Mouse (Mus musculus) brown adipose tissue, adult 24 weeks (tissue): Measurements from ENCODE around the gene Cog8. TPM values are rescaled to one million over a fixed set of nuclear protein-coding genes. Genes with fewer than 3 reads are reported as not detected.

Experiments
- H3K27ac ChIP-seq: fragments of 200-500 bp; replicated peaks from 2 replicates; pipeline ENCODE4 v1.5.1; 2012; ENCODE audit warnings: low read depth, mild to moderate bottlenecking, low read length
- H3K4me1 ChIP-seq: fragments of 200-500 bp; 2 replicates; pipeline ENCODE4 v1.6.1; 2012; ENCODE audit warnings: low read length, mixed read lengths; ENCODE audit not compliant: control insufficient read depth, insufficient read depth, insufficient read length
- H3K4me3 ChIP-seq: fragments of 200-500 bp; 2 replicates; pipeline ENCODE4 v1.5.1; 2012; ENCODE audit warnings: low read depth, mild to moderate bottlenecking, low read length, moderate library complexity; ENCODE audit not compliant: insufficient read depth
- polyA plus RNA-seq: library from polyadenylated mRNA; stranded (reverse); fragments of >200 nt; gene quantifications from 2 replicates; pipeline ENCODE4 v1.2.4, GENCODE M21; 2012; ENCODE audit not compliant: missing spikeins, insufficient read depth, insufficient read length

Cog8 gene
- polyA plus RNA-seq, result 12.9 and 22.0 TPM in 2 replicates

DNA sequence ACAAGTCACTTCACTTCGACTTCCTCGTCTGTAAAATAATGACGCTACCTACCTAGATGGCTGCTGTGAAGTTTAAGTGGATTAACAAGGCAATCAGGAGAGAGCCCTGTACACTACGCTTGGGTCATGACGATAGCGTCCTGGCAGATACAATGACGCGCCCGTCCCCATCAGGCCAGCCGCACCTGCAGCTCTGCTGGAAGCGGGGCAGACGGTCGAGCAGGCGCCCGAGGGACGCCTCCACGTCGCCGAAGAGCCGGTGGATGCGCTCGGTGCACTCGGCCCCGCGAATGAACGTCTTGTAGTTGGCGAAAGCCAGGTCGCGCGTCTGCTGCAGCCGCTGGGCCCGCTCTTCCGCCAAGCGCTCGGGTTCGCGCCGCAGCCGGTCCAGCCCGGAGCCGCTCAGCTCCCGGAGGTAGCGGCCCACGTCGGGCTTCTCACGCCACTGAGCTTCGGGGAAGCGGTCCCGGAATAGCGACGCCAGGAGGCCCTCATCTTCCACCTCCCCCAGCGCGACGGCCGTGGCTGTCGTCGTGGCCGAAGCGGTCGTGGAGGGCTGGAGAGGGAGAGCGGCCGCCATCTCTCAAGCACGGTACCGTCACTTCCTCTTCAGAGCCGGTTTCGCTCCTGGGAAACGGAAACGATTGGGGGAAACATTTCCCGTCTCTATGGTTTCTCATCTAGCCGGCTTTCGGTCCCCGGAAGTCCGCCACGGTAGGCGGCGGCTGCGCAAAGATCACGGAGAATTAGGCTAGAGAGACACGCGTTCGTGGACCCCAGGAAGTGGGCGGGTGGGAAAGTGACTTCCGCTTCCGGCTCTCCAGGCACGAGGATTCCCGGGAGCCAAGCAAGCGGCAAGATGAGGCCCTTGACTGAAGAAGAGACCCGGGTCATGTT lies at the start of gene Cog8, which contains the start of gene Nip7:
Cog8 (minus strand) TSS at position 614 of the 897 bp plus-strand sequence.
Nip7 (plus strand) TSS at position 802 of the 897 bp plus-strand sequence.
- H3K4me3 ChIP-seq, result peak within 1 kb of the TSS; percentile 85
- peaks cover 3% of the 10 kb centered on the region; the same call in 1 of the 2 replicates for H3K4me1 ChIP-seq
- H3K27ac ChIP-seq, result peak within 1 kb of the TSS; percentile 80

DNA sequence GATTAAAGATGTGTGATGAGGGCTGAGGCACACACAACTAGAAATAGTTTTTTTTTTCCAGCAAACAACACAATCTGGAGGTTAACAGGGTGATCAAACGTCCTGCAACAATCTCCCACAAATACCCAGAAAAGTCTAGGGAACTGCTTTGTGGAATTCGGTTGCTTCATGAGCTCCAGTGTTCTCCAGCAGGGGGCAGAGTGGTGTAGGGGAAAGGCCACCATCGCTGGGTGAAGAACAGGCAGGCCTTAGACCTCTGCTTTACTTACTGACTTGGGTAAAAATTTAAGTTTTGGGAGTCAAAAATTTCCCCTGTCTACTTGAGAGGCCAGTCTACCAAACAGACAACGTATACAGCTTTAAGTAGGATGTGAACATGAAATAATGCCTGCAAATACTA lies 48.1 kb upstream of the Cog8 start:
- Histone ChIP-seq H3K27ac (no peak overlapping the region), H3K4me1 (no peaks in the 10 kb centered on the region), H3K4me3 (no peak overlapping the region)

DNA sequence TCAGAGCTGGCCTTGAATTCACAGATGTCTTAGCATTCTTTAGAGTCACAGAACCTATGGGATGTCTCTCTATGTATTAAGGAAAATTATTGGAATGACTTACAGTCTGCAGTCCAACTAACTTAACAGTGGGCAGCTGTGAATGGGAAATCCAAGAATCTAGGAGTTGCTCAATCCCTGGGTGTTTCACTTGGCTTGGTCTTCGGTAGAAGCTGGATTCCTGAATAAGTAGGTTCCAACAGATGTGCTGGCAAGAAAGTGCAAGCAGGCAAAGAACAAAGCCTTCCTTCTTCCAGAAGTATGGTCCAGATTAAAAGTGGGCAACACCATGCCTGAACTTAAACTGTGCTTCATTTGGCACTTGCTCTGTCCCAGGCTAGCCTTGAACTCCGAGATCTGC lies 44.1 kb upstream of the Cog8 start:
- H3K4me3 ChIP-seq, result no peak overlapping the region
- peaks cover 3% of the 10 kb centered on the region; the same call in 1 of the 2 replicates for H3K4me1 ChIP-seq
- no peak overlapping the region for H3K27ac ChIP-seq

DNA sequence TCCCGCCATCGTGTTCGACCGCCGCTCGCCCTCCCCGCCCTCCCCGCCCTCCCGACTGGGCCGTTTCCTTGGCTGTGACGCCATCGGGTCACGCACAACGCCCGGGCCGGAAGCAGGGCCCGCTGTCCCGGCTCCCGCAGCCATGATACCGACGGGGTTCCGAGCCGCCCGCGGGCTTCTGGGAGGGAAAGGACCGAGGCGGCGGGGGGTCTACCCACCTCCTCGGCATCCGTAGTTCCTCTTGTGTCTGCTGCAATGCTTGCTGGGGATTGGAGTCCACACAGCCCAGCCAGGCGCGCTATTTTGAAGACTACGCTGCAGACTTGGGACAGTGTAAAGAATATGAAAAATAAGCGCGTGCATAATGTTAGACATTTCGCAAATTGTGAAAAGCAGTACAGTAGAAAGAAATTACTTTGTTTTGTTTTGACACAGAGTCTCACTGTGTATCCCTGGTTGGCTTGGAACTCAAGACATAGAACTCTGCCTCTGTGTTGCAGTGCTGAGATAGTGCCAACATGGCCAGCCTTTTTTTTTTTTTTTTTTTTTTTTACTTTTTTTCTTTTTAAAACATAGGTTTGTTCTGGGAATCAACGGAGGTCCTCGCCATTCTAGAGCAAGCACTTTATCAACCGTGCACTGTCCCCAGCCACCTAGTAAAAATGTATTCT lies 40.0 kb upstream of the Cog8 start, which contains the start of gene Terf2:
Terf2 (minus strand) TSS at position 182 of the 671 bp plus-strand sequence.
- peaks cover 3% of the 10 kb centered on the region for H3K4me1 ChIP-seq
- H3K27ac ChIP-seq, result peak within 1 kb of the TSS; percentile 77
- H3K4me3 ChIP-seq, result peak within 1 kb of the TSS; percentile 98

DNA sequence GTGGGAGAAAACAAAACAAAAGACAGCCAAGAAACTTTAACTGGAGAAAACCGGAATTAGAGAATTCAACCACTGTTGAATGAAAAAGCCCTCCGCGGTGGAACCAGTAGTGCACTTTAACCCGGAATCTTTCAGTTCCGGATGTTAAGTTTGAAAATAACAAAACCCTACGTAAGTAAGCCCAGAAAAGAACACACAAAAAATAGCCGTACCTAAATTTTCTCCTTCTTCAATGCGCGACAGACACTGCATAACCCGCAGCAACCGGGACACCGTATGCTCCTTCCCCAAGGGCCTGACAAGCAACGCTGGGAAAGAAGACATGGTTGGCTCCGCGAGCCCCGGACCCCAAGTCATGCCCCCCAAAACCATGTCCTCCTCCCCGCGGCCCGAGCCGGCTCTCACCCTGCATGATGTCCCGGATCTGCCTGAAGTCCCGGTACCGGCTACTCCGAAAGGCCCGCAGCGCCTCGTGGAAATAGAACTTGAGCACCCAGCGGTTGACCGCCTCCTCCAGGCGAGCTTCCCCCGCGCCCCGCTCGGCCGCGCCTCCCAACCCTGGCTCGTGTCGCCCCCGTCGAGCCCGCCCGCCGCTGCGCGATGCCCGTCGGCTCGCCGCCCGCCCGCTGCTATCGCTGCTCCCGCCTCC lies 39.4 kb upstream of the Cog8 start:
- peak overlapping the region; percentile 98 for H3K4me3 ChIP-seq
- H3K4me1 ChIP-seq, result peaks cover 3% of the 10 kb centered on the region
- peak overlapping the region; percentile 77 for H3K27ac ChIP-seq

- Histone ChIP-seq H3K4me3 (no peak overlapping the region), H3K27ac (no peak overlapping the region), H3K4me1 (no peaks in the 10 kb centered on the region; the same call in 1 of the 2 replicates)
Measured at GRCm38 (mm10) chr8:107090531-107090930, 34.0 kb upstream of the Cog8 start.

- Histone ChIP-seq H3K4me1 (no peaks in the 10 kb centered on the region), H3K4me3 (no peak overlapping the region), H3K27ac (no peak overlapping the region)
Measured at GRCm38 (mm10) chr8:107088526-107089063, 32.1 kb upstream of the Cog8 start.

- Histone ChIP-seq H3K4me3 (no peak overlapping the region), H3K4me1 (no peaks in the 10 kb centered on the region), H3K27ac (no peak overlapping the region)
Measured at GRCm38 (mm10) chr8:107086018-107086417, 29.5 kb upstream of the Cog8 start.

- H3K27ac ChIP-seq, result no peak overlapping the region
- no peak overlapping the region for H3K4me3 ChIP-seq
- no peaks in the 10 kb centered on the region for H3K4me1 ChIP-seq
Measured at GRCm38 (mm10) chr8:107085358-107085757, 28.9 kb upstream of the Cog8 start.

DNA sequence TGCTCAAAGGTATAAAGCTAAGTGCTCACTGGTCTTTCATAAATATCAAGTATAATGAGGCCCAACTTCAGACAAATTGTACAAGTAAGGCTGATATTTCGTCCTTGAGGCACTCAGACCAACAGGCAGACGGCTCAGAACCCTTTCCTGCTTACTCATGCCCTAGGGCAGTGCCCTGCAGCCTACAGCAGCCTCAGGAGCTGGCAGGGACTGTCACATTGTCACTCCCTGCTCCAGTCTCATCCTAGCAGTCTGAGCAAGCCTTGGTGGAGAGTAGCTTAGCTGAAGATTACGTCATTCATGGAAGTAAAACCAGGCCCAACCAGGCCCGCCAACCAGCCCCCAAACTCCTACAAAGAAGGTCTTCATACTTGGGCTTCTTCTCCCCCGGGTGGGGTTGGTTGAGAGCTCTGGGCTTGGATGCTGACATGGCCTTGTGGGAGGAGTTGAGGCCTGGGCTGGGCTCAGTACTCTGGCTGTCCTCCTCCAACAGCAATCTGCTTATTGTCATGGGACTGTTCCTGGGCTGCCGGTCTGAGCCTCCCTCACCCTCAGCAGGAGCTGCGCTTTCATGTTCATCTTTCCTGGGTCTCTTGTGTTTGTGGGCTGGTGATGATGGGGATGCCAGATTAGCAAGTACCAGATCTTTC lies 19.9 kb upstream of the Cog8 start:
- H3K27ac ChIP-seq, result no peak overlapping the region
- no peaks in the 10 kb centered on the region for H3K4me1 ChIP-seq
- H3K4me3 ChIP-seq, result no peak overlapping the region

DNA sequence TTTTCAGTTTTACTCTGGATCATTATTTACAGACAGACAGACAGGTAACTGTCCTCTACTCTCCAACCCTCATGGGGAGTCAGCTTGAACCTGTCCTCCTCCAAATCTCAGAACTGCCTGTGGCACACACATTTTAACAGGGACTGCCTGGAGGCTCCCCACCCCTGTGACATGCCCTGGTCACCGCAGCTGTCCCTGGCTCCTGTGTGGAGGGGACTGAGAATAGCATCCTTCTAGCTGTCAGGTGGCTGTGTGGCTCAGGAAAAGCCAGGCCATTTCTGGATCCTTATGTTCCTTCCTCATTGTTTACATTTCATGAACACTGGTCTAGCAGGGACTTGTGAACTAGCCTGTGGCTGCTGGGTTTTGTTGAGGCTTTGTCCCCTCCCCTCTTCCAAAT lies 17.6 kb upstream of the Cog8 start:
- Histone ChIP-seq H3K4me3 (no peak overlapping the region), H3K4me1 (no peaks in the 10 kb centered on the region), H3K27ac (no peak overlapping the region)

DNA sequence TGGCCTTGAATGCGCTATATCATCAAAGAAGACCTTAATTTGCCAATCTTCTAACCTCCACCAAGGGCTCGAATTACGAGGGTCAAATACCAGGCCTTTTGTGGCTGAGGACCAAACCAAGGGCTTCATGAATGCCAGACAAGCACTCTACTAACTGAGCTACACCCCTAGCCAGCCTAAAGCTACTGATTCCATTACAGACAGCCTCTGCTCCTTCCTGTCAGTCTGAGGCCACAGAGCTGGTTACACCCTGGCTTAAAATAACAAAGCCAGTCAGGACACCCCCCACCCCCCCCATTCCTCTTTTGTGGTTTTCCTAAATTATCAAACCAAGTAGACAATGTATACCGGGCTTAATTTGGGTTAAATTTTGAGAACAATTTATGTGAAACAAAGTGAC lies 17.2 kb upstream of the Cog8 start:
- Histone ChIP-seq H3K4me1 (no peaks in the 10 kb centered on the region), H3K4me3 (no peak overlapping the region), H3K27ac (no peak overlapping the region)

- H3K4me1 ChIP-seq, result no peaks in the 10 kb centered on the region
- H3K27ac ChIP-seq, result no peak within 1 kb of the TSS
- no peak within 1 kb of the TSS for H3K4me3 ChIP-seq
Measured at GRCm38 (mm10) chr8:107065511-107066496, 9.3 kb upstream of the Cog8 start, which contains the start of gene Tmed6. Gene Tmed6, minus strand, starts transcription at chr8:107065644.
